Mouse (Mus musculus) G1E-ER4 (cell line): ENCODE measurements around the gene Rbm39. TPM values are rescaled to one million over a fixed set of nuclear protein-coding genes. Genes with fewer than 3 reads are reported as not detected.

Experiments used
- GATA1 ChIP-seq: IDR thresholded peaks from one replicate; pipeline ENCODE4 v1.8.0; 2012; ENCODE audit warnings: low read length, inconsistent platforms
- polyA plus RNA-seq: library from polyadenylated mRNA; stranded (reverse); fragments of >175 nt; gene quantifications from 2 replicates; pipeline ENCODE4 v1.2.3, GENCODE M21; 2012

Rbm39 gene
- polyA plus RNA-seq, 1 experiment, result 506 TPM

GRCm38 (mm10) chr2:156190004-156190896, 10.2 kb upstream of the Rbm39 start:
- TF ChIP-seq GATA1, result no peak

GRCm38 (mm10) chr2:156181592-156181991, 1.6 kb upstream of the Rbm39 start:
- TF ChIP-seq GATA1, result no peak

- TF ChIP-seq GATA1, result no peak
These were observed 969 bp upstream of the Rbm39 start for GRCm38 (mm10) chr2:156180824-156181590.

GRCm38 (mm10) chr2:156179796-156180093, 293 bp downstream of the Rbm39 start:
- no peak for TF ChIP-seq GATA1

- TF ChIP-seq GATA1, result no peak
These were observed 817 bp downstream of the Rbm39 start for GRCm38 (mm10) chr2:156179046-156179795.

- TF ChIP-seq GATA1, result no peak
These were observed 2.4 kb downstream of the Rbm39 start for GRCm38 (mm10) chr2:156177651-156178050.

GRCm38 (mm10) chr2:156177079-156177478, 3.0 kb downstream of the Rbm39 start:
- TF ChIP-seq GATA1, result no peak

GRCm38 (mm10) chr2:156166557-156166956, 13.5 kb downstream of the Rbm39 start:
- TF ChIP-seq GATA1, result no peak

- no peak for TF ChIP-seq GATA1
These were observed 14.6 kb downstream of the Rbm39 start for GRCm38 (mm10) chr2:156165478-156165877.

GRCm38 (mm10) chr2:156151538-156151937, 28.5 kb downstream of the Rbm39 start:
- TF ChIP-seq GATA1, result no peak

- no peak for TF ChIP-seq GATA1
These were observed 32.6 kb downstream of the Rbm39 start for GRCm38 (mm10) chr2:156147316-156147915.

GRCm38 (mm10) chr2:156146272-156146989, 33.6 kb downstream of the Rbm39 start:
- TF ChIP-seq GATA1, result no peak

- no peak for TF ChIP-seq GATA1
These were observed 34.4 kb downstream of the Rbm39 start for GRCm38 (mm10) chr2:156145486-156146130.

- TF ChIP-seq GATA1, result no peak
These were observed 35.9 kb downstream of the Rbm39 start, which contains the start of the genes Romo1 and Nfs1 for GRCm38 (mm10) chr2:156143953-156144724. Gene Romo1 (plus strand): TSS chr2:156144039. Gene Nfs1 (minus strand): TSS chr2:156144186.
